Mouse (Mus musculus) spleen, adult 2 months (tissue): ENCODE data around the gene Cntrl.

Experiments
- CTCF ChIP-seq: fragments of 200-500 bp; IDR thresholded peaks from 2 replicates; pipeline ENCODE4 v1.5.1; 2011; ENCODE audit warnings: mild to moderate bottlenecking, inconsistent platforms; ENCODE audit not compliant: insufficient read depth, insufficient read length, insufficient replicate concordance; ENCODE audit errors: extremely low read depth
- POLR2A ChIP-seq: fragments of 200-500 bp; IDR thresholded peaks from 2 replicates; pipeline ENCODE4 v1.6.1; 2011; ENCODE audit warnings: low read depth, low read length, inconsistent platforms

DNA sequence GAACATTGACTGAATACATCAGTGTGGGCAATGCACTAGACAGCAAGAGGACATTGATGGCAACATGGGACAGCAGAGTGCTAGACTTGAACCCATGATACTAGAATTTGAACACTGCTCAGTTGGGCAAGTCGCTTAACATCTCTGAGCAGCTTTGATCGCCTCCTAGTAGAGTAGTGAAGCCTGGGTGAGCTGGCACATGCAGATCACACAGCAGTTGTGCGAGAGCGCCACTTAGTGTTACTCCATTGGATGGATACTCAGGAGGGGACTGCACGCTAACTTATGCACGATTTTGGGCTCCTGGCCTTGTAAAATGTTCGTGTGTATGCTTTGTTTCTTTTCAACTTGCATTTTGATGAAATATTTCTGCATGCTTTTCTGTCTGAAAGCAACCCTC is 15.4 kb downstream of the Cntrl start:
- TF ChIP-seq CTCF (no peak), POLR2A (no peak)
